Mouse (Mus musculus) olfactory bulb, adult 2 months (tissue): ENCODE measurements around the gene Pheta1.

Experiments
- CTCF ChIP-seq: fragments of 200-500 bp; IDR thresholded peaks from 2 replicates; pipeline ENCODE4 v1.5.1; 2012; ENCODE audit warnings: low read depth, mild to moderate bottlenecking, low read length, moderate library complexity; ENCODE audit not compliant: insufficient read depth
- POLR2A ChIP-seq: fragments of 200-500 bp; IDR thresholded peaks from 2 replicates; pipeline ENCODE4 v1.6.1; 2012; ENCODE audit warnings: mild to moderate bottlenecking, low read depth, low read length, moderate library complexity; ENCODE audit not compliant: insufficient read depth

DNA sequence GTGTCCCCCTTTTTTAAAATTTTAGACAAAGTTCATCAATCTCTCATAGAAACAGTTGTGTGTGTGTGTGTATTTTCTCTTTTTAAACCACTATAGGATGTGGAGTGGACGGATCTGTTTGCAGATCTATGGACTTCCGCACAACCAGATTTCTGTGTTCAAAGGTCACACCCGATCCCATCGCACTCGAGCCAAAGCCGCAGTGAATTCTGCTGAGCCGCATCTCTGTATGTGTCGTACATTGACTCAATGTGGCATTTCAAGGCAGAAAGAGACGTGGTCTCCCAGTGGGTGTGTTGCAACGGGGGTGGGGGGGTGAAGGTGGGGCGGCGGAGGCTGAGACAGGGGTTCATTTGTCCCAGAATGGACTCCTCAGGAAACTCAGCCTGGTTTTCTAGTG is 9.6 kb downstream of the Pheta1 start:
- TF ChIP-seq CTCF, result no peak
- TF ChIP-seq POLR2A, result no peak
